Mouse (Mus musculus) layer of hippocampus, adult 9-11 months (tissue): ENCODE measurements around the gene Dexi.
A peak's percentile ranks its signal among the peaks of the same experiment; 100 is the strongest.

ENCODE experiments used
- DNase-seq: peaks from one replicate; pipeline ENCODE4 v3.0.0; 2022

Gene Dexi

DNA sequence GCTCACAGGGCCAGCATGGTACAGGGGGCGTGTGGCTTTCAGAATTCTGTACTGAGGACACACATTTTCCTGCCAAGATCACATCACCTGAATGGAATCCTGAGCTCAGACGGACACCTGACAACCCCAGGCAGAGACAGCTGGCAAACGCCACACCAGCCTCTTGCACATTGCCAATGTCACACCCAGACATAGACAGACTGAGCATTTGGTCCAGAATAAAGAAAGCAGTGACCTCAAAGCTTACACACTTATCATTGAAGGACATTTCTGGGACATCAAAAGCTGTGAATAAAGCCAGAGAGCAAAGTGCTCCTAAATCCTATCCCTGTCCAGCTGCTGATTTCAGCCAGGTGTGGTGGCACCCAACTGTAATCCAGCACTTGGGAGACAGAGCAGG lies 5.9 kb downstream of the Dexi start:
- DNase-seq: no peak

DNA sequence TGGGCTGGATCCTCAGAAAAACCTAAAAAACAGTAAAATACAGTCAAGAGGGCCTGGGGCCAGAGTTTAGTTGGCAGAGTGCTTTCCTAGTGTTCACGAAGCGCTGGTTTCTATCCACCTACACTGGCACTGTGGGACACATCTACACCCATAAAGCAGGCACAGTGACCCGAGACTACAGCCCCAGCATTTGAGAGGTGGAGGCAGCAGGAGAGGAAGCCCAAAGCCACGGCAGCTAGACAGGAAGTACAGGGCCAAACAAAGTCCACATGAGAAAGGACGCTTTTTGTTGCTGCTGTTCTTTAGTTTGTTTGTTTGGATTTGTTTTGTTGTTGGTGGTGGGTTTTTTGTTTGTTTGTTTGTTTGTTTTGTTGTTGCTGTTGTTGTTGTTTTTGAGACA lies 6.5 kb downstream of the Dexi start:
- no peak for DNase-seq

DNA sequence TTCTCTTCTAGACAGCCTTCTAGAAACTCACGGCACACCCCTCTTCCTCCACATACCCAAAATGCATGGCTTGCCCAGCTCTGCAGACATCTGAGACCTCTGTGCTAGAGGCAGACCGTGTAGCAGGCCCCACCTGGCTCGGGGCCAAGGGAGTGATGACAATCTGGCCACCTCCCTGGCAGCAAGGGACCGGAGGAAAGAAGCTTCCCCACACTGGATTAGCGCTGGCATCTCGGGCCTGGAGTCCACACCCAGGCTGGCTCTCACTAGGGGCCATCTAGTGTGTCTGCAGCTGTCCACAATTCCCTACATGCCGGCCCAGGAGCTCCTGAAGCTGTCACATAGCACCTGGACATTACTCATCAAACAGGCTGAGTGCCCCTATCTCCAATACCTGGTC lies 8.3 kb downstream of the Dexi start:
- DNase-seq: no peak

DNA sequence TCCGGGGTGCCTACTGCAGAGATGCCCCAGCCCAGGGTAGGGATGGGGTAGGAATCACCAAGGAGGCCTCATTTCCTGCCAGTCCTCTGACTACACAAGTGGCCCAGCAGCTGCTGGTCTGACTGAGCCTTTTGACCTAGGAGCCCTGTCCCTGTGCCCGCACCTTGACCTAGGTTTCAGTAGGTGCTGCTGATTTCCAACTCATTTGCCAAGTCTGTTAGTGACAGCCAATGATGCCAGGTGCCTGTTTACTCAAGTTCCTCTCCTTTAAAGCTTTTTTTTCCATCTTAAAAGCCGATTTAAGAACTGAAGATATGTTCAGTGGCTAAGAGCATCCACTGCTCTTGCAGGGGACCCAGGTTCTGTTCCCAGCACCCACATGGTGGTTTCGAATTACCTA lies 9.1 kb downstream of the Dexi start:
- DNase-seq: no peak

DNA sequence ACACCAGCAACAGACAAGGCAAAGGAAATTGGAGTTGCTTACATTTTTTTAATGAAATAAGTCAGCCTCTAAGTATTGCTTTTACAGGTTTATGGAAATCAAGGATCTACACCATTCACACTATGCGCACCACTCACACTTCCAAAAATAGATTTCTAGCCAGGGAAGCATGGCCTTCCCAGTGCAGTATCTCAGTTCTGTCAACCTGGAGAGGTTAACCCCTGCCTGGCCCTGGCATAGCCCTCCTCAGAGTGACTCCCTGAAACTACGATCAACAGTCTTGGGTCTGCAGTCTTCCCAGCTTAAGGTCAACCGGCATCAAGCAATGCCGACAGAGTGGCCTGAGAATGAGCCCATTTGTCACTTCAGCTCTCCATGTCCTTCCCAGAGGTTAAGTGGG lies 12.7 kb downstream of the Dexi start:
- DNase-seq: no peak

DNA sequence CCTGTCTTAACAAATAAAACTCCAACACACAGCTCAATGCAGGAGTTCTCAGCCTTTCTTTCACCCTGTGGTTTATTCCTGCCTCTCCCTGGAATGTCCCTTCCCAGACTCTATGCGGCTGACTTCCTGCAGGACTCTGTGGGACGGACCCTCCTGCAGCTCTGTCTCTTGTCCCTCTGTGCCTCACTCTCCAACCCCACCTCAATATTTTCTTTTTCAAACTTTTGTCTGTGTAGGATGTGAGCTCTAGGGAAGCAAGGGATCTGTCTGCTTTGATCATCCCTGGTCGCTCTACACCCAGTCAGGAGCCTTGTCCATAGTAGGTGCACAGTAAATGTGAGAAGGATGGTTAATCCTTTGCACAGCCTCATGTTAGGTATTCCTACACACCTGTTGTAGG lies 14.5 kb downstream of the Dexi start:
- no peak for DNase-seq

DNA sequence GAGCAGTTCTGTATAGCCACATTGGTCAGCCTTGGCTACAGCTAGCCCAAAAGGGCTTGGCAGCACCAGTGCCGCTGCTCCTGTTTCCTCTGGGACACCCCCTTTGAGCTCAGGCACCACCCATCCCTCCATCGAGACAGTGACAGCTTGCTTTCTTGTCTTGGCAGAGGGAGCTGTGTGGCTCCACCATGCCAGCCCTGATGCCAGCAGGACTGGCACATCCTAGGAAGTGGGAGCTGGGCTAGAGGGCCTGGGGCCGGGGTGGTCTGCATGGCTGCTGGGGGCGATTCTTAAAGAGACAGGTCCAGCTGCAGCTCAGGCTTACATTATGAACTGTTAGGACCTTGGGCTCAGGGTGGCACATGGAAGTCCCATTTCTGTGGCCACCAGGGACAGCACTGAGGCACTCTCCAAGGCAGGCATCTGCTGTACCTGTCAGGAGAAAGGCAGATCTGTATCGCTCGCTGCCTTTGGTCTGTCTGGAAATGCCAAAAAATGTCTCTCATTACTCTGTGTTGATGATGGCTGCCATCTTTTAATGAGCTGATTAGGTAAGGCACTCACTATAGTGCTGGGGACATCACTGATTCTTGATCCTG lies 15.7 kb downstream of the Dexi start:
- no peak for DNase-seq

DNA sequence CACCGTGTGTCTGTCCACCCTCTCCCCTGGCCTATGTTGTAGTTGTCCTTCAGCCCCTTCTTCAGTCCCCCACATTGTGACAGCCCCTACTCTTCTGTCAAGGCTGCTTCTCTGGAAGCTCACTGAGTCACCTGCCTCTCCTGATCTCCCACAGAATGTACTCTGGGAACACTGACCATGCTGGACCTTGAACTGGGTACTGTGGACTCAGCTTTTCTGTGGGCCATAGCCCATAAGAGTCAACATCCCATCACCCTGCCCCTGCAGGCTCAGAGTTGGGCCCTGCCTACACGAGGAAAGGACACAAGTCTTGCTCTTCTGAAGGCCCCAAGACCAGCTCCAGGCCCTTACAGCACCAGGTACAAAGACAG lies 17.3 kb downstream of the Dexi start:
- no peak for DNase-seq

DNA sequence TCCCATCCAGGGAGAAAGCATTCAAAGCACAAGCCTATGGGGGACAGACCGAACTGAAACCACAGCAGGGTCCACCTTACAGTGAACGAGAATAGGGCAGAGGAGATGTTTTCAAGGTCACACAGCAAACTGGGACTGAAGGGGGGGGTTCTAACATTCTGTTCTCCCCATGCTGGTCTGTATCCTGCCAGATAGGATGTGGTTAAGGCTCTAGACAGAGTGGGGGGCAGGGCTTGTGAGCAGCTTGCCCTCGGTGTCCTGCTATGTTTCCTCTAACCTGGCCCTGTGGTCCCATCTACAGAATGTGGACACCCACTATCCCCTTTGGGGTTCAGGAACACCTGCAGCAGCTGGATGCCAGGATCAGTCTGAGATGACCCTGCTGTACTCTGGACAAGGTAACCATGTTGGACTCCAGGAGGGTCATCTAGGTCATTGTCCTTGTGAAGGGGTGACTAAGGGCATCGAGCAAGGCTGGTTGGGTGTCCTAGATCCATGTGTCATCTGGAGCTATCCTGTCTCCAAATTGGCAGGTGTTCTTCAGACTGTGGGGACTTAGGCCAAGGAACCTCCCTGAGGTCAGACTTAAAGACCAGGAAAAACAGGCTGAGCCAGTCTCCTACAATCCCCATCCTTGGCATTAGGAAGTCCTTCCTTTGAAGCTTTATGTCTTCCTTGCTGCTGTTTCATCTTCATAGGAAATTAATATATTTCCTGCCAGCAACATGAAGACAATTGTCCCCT lies 17.8 kb downstream of the Dexi start:
- no peak for DNase-seq

DNA sequence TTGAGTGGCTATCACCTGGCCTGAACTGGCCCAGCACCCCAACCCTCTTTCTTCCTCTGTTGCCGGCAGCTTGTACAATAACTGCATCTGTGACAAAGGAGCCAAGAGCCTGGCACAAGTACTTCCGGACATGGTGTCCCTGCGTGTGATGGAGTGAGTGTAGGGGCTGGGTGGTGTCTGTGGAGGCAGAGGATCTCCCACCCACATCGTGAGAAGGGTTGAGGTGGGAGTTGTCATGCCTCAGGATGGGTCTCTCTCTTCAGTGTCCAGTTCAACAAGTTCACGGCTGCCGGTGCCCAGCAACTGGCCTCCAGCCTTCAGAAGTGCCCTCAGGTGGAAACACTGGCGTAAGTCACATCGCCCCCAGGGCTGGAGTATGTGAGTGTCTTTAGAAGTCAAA lies 19.2 kb downstream of the Dexi start:
- no peak for DNase-seq

DNA sequence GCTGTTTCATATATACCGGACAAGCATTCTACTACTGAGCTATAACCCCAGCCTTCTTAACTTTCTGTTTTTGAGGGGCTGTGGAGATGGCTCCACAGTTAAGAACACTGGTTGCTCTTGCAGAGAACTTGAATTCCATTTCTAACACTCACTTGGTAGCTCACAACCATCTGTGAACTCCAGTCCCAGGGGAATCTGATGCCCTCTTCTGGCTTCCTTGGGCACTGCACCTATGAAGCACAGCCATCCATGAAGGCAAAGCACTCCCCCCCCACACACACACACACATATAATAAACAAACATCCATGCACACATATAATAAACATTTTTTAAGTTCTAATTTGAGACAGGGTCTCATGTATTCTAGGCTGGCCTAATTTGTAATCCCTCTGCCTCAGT lies 20.0 kb downstream of the Dexi start:
- peak; percentile 66 for DNase-seq

DNA sequence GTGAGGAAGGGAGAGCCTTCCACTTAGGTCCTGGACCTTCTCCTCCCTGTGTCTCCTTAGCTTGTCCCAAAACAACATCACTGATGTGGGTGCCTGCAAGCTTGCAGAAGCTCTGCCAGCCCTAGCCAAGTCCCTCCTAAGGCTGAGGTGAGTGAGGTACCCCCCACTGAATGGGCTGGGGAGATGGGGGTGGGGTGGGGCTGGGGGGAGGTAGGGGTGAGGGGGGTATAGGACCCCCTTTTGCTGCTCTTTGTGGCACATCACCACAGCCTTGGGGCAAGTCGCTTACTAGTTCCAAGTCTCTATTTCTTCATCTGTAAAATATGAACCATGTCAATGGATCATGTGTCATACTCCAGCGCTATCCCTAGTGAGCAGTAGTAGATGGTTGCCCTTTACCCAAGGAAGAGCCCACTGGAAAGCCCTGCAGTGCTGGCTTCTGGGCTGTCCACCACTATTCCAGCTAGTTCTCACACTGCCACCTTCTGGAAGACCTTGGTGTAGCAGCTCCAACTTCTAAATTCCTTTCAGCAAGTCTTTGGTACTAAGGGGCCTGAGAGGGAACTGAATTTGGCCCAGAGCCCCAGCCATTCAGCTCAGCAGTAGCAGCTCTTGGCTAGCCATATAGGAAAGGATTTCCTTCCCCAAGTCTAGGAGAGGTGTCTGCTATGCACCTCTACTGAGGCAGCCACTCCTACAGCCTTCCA lies 21.8 kb downstream of the Dexi start:
- peak; percentile 78 for DNase-seq

DNA sequence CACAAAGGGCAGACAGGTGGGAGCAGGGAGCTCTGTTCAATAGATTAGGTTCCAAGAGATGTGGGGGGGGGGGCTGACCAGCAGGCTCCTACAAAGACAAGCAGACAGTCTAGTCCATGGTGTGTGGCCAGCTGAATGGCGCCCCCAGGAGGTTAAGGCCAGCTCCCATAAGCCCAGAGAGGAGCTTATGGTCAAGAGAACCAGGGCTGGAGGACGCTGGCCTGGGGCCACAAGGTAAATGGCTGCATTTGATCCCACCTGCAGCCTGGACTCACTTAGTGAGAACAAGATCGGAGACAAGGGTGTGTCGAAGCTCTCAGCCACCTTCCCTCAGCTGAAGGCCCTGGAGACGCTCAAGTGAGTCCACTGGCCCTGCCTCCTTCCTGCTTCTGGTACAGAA lies 24.8 kb downstream of the Dexi start:
- DNase-seq: no peak

DNA sequence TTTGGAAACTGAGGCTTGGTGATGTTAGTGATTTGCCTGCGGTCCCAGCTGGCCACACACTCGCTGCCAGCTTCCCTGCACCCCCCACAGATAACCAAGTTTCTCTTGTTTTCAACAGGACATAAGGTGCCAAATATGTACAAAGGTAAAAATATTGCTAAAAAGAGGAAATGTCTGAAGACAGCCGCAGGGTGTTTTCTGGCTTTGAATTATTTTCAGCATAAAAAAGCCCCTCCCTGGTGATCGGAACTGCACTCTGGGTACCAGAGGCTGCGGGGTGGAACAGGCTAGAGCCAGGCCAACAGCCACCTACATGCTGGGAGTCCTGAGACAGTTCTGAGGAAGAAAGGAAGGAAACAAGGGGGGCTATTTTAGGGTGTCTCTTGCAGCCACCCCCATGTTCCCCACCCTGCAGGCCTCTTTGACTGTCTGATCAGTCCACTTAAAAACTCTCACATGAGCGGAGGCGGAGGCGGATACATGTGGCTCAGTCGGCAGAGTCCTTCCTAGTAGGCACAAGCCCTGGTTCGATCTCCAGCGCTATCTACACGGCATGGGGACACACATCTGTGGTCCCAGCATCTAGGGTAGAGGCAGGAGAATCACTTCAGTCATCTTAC lies 26.8 kb downstream of the Dexi start:
- peak; percentile 42 for DNase-seq

DNA sequence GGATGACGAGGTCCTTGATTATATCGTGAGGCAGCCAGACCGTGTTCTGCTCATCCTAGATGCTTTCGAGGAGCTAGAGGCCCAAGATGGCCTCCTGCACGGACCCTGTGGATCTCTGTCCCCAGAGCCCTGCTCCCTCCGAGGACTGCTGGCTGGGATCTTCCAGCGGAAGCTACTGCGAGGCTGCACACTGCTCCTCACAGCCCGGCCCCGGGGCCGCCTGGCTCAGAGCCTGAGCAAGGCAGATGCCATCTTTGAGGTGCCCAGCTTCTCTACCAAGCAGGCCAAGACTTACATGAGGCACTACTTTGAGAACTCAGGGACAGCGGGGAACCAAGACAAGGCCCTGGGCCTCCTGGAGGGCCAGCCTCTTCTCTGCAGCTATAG lies 31.7 kb downstream of the Dexi start:
- no peak for DNase-seq

DNA sequence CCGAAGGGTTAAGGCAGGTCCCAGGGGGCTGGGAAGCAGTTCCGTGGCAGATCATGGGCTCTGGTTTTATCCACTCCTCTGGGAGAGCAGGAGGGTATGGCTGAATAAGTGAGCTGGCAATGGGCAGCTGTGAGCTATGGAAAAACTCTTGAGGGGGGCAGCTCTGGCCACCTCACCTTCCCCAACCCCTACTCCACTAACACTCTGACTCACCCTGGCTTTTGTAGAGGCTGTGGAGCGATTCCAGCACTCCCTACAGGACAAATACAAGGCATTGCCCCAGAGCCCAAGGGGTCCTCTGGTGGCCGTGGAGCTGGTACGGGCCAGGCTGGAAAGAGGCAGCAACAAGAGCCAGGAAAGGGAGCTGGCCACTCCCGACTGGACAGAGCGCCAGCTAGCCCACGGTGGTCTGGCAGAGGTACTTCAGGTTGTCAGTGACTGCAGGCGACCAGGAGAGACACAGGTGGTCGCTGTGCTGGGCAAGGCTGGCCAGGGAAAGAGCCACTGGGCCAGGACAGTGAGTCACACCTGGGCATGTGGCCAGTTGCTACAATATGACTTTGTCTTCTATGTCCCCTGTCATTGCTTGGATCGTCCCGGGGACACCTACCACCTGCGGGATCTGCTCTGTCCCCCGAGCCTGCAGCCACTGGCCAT lies 32.2 kb downstream of the Dexi start:
- no peak for DNase-seq

DNA sequence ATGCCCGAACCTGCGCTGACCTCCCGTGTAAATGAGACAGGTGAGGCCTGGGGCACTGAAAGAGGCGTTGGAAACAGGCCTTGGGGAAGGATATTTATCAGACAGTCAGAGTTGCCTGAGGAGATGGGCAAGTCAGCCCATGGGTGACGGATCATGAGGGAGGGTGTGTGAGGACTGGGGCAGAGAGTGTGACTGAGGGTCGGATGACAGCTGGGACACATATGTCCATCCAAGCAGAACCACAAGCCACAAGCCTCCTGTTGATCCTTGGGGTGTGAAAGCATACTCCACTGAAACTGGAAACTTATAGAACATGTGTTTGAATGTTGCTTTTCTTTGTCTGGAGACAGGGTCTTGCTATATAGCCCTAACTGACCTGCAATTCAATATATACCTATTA lies 34.2 kb downstream of the Dexi start:
- no peak for DNase-seq

DNA sequence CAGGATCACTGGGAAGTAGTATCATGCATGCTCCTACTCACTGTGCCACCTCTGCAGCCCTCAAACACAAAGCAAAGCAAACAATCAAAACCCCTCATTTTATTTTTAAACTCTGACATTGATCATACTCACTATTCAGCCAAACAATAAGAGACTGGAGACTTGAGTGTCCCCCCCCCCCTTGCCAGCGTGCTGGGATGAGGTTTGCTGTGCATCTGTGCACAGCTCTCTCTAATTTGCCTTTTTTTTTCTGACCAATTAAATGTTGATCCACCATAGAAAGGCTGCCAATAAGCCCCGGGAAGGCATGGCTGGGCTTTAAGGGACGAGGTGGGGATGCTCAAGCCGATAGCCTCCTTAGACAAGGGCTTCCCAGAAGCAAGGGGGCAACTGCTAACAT lies 35.4 kb downstream of the Dexi start:
- DNase-seq: no peak

DNA sequence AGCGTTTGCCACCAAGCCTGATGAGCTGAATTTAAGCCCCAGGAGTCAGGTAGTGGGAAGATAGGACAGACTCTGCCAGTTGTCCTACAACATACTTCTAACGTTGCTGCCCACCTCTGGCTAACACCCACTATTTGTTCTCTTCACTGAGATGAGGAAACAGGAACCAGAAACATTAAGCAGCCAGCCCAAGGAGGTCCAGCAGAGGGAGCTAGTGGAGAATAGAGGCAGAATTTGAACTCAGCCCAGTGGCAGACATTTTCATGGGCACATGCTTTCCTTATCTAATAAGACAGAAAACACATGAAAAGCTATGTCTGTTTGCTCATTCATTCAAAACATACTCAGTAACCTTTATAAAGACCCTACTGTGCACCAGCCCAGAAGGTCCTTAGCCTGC lies 39.8 kb downstream of the Dexi start:
- DNase-seq: no peak

DNA sequence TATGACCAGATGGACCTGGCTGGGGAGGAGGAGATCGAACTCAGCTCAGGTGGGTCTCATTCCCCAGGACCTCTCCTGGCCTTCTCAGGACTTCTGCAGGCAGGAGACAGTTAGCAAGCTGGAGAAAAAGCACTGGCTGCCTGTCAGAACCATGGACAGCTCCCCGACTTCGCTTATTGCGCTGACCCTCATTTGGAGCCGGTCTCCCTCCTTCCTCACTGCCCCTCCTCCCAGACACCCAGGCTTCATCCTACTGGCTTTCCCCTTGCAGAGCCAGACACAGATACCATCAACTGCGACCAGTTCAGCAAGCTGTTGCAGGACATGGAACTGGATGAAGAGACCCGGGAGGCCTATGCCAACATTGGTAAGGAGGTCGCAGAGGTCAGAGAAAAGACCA lies 41.0 kb downstream of the Dexi start:
- DNase-seq: no peak

DNA sequence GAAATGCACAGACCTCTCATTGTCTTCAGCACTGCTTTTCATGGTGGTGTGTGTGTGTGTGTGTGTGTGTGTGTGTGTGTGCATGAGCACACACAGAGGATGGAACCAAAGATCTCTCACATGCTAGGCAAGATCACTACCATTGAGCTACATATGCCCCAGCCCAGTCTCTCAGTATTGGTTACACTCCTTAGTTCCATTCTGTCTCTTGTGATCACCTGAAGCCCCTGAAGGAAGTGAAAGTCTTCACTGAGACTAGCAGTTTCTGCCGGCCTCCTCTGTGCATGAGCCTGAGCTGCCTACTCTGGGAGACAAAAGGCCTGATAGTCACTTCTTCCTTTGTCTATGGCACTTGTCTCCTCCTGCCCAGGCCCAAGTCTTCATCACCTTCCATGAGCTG lies 43.7 kb downstream of the Dexi start:
- no peak for DNase-seq

DNA sequence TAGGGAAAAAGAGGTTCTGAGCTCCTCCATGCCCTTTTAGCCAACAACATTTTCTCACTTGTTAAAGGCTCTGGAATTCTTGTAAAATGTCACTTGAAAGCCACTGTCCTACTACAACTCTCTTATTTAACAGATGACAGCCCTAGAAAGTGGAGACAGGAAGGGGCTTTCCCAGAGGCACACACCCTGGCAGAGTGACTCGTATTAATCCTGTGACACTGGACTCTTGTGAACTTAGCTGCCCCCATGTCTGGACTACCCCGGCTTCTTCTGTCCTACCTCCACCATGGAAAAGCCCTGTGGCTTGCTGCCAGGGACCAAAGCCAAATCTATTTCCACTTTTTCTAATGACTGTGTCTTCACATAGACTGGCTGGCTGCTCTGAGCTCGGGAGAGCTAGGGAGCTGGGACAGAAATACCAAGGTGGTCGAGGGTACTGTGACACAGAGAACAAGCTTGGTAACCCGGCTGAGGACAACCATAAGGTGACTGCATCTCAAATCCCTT lies 44.7 kb downstream of the Dexi start:
- DNase-seq: no peak

DNA sequence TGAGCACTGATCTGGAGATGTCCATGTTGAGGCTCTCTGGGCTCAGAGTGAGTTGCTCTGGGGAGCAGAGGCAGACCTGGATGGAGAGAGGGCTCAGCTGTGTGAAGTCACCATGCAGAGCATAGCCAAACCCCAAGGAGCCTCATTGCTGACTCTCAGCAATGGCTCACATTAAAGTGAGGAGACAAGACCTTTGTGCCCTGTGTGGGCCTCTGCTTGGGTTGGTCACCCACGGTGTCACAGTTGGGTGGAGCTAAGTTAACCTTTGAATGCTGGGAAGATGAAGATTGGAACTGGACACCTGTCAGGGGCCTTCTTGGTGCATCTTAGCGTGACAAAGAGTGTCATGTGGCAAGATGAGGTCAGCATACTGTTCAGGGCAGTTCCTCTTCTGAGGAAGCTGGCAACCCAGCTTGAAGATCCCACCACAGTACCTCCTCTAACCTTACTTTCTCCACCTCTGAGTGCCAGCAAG lies 47.0 kb downstream of the Dexi start:
- no peak for DNase-seq
